Mouse (Mus musculus): ENCODE data around the gene Adamtsl3.

The Adamtsl3 gene

DNA sequence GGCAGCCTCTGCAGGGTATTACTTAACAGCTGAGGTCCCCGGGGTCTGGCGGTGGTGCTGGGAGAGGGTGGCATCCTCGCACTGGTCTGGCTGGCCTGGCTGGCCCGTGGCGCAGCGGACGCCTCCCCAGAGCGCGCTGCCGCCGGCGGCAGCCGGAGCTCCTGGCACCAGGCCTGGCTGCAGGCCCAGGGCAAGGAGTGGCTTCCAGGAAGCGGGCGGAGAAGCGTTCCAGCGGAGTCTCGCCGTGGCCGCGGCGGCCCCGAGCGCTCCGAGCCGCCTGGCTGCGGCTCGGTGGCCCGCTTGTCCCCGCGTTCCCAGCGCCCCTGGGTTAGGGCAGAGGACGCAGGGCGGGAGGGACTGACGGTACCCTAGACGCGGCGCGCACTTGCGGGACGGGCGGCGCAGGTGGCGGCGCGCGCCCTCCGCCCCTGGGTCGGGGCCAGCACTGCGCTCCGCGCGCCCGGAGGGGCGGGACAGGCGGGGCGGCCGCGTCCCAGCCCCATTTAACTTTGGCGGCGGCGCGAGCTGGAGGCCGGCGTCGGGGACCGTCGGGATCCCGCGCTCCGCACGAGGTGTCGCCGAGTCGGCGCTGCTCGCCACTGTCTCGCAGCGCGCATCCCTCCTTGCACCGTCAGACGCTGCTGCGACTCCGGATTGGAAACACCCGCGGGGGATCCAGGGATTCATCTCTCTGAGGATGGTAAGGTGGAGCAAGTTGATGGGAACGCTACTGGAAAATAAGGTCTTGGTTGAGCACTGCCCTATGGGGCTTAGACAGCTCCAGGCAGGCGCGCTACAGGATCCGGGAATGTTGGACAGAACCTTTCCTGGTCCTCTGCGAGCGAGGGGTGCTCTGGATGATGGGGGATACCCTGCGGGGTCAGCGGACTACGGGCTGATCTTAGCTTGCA, at the start of gene Adamtsl3:
TSS of gene Adamtsl3 (plus strand) at position 484 of the 911 bp plus-strand sequence.
- in situ Hi-C loops (cut with MboI, MseI), result no loop called here

DNA sequence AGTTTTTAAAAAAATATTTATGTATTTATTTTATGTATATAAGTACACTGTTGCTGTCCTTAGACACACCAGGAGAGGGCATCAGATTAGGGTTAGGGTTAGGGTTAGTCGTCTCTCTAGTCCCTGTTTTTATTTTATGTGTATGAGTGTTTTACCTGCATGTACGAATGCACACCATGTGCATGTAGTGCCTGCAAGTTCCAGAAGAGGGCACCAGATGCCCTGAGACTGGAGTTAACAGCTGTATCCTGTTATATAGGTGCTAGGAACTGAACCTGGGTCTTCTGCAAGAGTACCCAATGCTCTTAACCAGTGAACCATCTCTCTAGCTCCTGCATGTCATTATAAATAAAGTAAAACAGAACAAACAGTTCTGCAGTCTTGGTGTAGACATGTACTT, 48.3 kb upstream of the Adamtsl3 start:
- in situ Hi-C loops (cut with MboI, MseI), result no loop called here

DNA sequence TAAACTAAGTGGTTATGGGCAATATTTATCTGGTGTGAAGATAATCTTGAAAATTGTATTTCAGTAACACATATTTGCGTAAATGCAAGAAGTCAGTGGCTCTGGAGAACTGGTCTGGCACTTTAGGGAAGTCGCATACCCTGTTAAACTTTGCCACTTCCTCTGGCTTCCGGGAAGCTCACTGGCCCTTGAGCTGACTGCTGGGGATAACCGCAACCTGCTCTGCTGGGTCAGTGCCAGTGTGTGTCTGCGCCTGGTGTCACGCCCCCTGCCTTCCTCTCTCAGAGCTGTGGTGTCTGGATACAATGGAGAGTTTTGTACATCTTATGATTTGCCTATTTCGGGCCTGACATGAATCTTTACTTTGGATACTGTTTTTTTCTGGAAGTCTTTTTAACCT, 42.1 kb upstream of the Adamtsl3 start:
- in situ Hi-C loops (cut with MboI, MseI), result no loop called here

DNA sequence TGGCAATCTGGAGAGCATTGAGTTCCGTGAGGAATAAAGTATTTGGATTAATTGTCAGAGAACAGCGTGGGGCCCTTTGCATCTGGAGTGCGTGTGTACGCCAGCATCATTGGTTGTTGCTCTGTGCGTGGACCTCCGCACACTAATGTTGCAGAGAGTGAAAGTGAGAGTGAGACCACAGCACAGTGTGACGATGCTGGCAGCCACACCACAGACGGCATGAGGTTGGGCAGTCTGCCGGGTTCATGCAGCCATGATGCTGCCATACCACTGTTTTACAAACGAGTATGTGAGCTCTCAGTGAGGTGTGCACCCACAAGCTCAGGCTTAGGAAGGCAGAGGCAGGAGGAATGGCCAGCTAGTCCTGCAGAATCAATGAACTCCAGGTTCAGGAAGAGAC, 41.4 kb upstream of the Adamtsl3 start:
- in situ Hi-C loops (cut with MboI, MseI), result no loop called here

DNA sequence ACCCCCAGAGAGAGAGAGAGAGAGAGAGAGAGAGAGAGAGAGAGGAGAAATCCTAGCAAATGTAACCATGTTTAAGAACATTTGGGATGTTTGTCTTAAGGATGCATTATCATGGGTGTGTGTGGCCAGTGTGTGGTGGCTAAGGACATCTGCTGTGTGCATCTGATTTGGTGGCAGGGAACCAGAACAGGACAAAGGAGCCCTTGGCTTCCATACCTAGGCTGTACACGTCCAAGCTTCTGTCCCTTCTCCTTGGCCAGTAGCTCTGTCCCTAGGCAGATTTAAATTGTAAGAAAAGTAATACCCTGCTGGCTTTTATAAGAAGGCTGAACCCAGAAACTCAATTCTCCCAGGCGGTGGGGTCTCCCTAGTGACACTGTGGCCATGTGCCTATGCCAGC, 40.9 kb upstream of the Adamtsl3 start:
- in situ Hi-C loops (cut with MboI, MseI), result no loop called here

DNA sequence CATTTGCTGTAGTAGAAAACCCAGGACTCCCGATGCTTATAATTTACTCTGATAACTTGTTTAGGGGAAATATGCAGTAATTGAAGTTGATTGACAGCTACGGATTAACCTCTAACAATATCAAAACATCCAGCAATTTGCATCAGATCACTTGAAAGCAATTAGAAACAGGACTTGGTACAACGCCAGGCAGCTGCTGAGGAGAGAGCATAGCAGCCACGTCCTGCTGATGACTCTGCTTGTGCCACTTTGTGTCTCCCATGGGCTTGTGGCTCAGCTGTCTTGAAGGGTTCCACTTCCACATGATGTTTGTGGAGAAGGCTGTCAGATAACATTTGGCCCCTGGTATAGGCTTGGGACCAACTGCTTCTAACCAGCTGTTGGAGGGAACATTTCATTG, 27.1 kb upstream of the Adamtsl3 start:
- in situ Hi-C loops (cut with MboI, MseI), result no loop called here

DNA sequence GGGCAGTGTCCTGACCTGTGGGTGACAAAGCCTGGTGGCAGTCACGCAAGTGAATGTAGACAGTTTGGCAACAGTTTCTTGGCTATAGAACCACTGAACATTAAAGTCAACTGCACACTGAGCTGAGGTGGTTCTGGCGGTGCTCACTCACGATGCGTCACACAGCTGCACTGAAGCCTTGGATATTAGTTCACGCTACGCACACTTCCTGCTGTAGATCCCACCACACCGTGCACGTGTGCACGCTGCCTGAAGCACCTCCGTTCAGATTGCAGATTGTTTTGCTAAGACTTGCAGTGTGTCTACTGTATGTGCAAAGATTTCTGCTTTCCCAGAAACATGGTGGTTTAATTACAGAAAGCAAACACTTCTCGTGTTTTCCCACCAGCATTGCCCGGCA, 17.0 kb upstream of the Adamtsl3 start:
- in situ Hi-C loops (cut with MboI, MseI), result no loop called here

DNA sequence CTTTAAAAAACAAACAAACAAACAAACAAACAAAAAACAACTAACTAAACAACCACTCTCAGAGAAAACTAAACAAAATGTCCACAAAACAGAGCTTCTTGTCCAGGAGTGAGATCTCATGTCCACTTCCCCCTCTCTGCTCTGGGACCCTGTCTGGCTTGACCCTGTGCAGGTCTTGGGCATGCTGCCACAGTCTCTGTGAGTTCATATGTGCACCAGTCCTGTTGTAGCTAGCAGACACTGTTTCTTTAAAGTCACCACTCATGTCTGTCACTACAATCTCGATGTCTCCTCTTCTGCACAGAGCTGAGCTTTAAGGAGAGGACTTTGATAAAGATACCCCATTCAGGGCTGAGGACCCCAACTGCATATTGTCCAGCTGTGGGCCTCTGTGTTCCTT, 8.9 kb upstream of the Adamtsl3 start:
- in situ Hi-C loops (cut with MboI, MseI), result no loop called here

DNA sequence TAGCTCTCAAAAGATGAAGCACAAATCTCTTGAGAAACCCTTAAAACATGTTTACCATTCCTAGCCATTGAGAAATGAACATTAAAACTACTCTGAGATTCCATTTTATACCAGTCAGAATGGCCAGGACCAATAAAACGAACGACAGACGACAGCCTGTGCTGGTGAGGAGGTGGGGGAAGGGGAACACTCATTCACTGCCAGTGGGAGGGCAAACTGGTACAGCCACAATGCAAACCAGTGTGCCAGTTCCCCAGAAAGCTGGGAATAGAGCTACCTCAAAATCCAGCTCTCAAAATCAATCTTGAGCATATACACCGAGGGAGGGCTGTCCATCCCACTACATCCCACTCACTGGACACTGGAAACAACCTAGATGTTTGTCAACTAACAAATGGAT, 8.3 kb upstream of the Adamtsl3 start:
- in situ Hi-C loops (cut with MboI, MseI), result no loop called here

DNA sequence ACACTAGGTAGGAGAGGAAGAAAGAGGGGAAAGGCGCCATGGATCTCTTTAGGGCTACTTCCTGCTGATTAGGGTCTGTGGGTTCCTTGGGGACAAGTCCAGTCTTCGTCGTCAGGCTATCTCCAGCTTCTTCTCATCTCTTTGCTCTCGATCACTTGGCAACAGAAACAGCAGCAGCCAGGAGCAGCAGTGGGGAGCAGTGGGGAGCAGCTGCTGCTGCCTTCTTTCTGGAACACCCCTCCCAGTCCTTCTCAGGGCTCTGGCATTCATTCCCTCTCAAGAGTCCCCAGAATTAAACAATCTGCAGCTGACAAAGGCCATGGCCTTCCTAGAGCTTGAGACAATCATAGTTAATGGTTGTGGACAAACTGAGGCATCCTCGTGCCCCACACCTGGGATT, 7.6 kb upstream of the Adamtsl3 start:
- in situ Hi-C loops (cut with MboI, MseI), result no loop called here

DNA sequence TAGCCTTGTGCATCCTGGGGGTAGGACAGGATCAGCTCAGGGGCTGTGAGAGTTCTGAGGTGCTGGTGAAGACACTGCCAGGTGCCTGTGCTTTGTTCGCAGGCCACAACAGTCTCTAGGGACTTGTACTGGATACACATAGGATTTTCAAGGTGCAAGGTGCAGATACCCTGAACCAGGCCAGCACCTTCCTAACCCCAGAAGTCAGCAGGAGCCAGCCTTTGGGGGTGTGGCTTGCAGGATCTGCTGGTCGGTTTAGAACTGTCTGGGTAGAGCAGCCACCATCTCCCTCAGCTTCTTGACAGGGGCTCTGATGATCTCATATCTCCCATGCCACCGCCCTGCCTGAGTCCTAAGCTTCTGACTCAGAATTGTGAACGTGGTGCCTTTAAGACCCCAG, 5.7 kb upstream of the Adamtsl3 start:
- in situ Hi-C loops (cut with MboI, MseI), result no loop called here

DNA sequence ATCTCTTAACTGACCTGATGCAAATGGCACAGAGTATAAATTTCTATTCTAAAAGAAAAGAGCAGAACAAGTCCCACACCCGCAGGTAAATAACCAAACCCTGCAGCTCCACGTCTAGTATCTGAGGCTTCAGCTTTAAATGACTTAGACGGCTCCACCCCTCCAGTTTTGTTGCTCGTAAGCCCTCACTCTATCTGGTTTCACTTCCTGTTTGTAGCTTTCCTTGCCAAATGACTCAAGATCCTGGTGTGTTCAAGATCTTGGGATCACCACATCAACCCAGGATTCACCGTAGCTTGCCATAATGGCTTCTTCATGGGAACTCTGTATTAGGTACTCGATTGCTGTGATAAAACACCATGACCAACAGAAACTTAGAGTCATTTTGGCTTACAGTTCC, 4.6 kb upstream of the Adamtsl3 start:
- in situ Hi-C loops (cut with MboI, MseI), result no loop called here

DNA sequence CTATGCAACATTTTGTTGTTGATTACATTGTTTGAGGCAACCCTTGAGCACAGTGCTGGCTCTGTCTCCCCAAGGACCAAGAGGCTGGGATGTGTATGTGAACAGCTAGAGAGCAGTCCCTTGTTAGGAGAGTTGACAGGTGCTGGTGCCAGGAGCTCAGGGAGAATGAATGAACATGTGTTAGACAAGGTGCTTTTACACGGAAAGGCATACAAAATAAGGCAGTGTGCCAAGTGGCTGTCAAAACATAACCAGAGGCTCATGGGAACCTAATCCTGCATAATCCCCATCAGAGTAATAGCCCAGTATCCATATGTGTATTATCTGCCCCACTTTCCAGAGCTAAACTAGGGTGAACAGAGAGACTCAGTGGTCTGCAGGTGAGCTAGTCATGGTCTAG, 1.5 kb upstream of the Adamtsl3 start:
- in situ Hi-C loops (cut with MboI, MseI), result no loop called here

DNA sequence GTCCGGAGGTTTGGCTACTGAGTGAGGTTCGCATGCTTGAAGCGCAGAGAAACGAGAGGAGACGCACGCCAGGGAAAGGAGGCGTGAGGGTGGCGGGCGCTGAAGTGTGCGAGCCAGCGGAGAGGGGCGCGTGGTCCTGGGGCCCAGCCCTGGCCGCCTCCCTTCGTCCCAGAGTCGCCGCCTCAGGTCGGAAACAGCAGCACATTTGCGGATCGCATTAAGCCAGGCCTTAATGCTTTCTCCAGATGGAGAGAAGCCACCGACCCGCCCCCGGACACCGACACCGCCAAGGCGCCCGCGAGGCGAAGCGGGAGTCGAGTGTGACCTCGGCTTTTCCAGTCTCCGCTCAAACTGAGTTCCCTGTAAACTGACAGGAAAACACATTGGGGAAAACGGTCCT, 638 bp downstream of the Adamtsl3 start:
- in situ Hi-C loops (cut with MboI, MseI), result no loop called here

DNA sequence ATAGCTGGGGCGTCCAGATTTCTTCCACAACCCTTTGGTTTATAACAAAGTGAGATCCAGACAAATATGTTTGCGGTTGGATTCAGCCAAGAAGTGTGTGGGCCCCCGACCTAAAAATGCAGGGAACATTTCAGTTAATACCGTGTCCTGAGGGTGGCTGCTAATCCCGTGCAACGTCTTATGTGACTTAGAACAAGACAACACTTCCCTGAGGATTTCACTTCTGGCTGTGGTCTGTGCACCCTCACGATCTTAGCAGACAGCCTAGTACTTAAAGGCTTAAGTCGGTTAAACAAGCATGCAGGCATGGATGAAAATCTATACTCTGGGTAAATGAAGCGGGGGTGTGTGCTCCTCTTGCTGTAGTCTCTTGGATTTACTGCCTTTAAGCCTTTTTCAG, 2.6 kb downstream of the Adamtsl3 start:
- in situ Hi-C loops (cut with MboI, MseI), result no loop called here

DNA sequence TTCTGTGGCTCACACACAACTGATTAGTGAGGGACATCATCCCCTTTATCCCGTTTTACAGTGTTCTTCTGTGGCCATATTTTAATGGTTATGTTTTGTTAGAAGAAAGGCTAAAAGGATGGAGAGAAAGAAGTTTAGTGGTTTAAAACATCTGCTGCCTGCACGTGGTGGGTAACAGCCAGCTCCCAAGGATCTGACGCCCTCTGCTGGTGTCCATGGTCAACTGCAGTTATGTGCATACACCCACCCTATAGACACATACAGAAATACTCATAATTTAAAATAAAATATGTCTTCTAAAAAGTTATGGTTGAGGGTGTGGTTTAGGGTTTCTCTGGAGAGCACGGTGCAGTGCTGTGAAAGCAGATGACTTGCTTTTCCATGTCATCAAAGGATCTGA, 3.0 kb downstream of the Adamtsl3 start:
- in situ Hi-C loops (cut with MboI, MseI), result no loop called here

DNA sequence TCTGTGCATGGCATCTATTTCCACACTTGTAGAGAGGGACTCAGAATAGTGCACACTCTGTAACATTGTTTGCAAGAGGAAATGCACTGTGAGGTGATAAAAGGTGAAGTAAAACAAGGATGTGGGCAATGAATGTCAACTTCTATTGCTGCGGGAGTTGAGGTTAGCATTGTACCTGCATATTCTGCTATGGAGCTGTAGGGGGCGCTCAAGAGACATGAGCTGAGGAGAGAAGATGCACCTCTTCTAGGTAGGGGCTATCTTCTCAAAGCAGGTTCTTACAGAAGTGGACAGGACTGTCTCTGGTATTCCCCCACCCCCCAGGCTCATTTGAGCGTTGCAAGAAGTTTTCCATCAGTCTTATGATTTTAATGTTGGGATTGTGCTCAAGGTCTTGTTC, 3.7 kb downstream of the Adamtsl3 start:
- in situ Hi-C loops (cut with MboI, MseI), result no loop called here

DNA sequence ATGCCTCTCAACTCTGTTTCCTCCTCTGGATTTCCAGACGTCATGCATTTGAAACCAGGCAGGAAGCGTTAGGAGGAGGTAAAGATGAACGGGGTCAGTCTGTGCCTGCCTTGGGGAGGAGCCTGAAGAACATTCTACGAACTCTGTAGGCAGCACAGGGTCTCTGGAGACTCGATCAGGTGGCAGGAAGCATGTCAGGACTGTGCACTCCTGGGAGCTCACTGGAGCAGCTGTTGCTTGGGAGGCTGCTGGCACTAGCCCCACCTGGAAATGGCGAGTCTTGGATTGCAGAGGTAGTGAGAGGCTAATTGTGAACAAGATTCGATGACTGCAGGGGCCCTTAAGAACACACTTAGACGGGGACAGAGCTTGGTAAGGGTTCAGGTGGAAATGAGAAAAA, 6.0 kb downstream of the Adamtsl3 start:
- in situ Hi-C loops (cut with MboI, MseI), result no loop called here

DNA sequence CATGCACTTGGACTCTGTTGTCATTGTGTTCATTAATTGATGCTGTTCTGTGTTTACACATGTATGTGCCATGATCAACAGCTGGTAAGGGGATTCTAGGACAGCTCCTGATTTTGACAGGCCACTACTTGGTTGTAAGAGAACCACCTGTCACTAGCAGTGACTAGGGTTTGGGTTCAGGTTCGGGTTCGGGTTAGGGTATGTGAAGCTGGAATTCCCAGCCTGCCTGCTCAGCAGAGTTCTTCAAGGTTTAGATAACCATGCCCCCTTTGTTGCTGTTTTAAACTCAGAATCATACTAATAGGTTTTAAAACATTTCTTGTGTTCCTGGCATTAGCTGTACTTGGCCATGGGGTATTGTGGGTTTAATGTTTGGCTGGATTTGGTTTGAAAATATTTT, 11.2 kb downstream of the Adamtsl3 start:
- in situ Hi-C loops (cut with MboI, MseI), result no loop called here

DNA sequence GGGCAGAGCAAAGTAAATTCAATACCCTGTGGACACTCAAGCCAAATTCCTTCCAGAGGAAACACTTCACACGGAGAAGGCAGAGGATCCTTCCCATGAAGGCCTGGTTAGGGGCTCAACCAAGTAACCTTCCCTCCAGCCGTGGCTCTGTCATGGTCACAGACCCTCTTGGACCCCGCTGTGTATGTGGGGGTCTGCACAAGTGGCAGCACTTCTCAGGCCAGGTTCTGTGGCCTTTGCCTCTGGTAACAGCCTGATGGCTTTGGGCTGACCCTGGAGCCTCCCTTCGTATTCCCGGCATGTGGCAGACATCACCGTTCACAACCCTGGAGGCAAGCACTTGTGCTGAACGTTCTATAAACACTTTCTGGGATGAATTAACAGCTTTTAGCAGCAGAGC, 14.3 kb downstream of the Adamtsl3 start:
- in situ Hi-C loops (cut with MboI, MseI), result no loop called here

DNA sequence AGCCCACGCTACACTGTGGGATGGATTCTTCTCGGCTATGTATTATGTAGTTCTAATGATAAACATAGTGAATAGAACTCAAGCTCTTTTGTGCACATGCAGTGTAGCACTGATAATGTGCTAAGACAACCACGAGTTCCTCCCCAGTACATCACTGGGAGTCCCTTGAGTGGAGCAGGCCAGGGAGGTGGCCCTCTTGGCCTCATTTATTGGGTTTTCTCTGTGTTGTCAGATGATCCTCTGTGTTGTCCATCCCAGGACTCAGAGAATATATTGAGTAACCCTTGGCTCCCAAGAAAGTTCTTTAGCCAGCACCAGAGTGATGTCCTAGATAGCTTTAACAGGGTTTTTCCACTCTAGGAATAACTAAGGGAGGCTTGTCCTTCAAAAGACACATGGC, 14.9 kb downstream of the Adamtsl3 start:
- in situ Hi-C loops (cut with MboI, MseI), result no loop called here

DNA sequence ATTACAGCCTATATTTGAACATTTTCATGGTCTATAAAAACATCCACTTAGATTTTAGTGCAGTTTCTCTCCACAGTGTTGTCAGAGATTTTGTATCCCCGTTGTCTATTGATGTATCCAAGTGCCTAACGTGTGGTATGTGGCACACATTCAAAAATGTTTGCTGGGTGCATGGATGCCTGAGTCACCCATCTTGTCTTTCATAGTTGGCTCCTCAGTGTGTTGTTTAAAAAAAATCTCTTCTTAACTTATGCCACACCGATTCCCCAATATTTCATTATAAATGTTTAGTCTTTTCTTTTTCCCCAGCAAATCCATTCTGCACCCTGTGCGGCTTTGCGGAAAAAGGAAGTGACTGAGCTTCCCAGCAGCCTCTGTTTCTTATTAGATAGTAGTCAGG, 23.7 kb downstream of the Adamtsl3 start:
- in situ Hi-C loops (cut with MboI, MseI), result no loop called here

DNA sequence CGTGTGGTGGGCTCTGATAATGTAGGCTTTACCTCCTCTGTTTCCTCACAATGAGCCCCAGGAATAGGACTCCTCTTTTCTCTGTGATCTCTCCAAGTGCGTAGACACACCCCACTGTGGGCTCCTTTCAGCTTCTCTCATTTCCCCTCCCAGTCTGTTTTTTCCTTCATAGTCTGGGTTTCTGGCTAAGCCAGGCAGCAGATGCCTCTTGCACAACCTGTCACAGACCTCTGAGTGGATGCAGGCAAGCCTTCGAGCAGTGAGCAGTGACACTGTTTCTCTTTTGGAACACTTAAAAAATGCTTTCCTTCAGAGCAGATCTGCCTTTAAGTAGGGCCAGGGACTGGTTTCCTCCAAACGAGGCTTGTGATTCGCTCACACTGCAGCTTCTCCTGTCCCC, 24.2 kb downstream of the Adamtsl3 start:
- in situ Hi-C loops (cut with MboI, MseI), result loop anchor here in 1 of 2 experiments (10.0 kb wide), 1 partner anchor 1365 kb away; the partner anchor contains the start of gene Zfp592

DNA sequence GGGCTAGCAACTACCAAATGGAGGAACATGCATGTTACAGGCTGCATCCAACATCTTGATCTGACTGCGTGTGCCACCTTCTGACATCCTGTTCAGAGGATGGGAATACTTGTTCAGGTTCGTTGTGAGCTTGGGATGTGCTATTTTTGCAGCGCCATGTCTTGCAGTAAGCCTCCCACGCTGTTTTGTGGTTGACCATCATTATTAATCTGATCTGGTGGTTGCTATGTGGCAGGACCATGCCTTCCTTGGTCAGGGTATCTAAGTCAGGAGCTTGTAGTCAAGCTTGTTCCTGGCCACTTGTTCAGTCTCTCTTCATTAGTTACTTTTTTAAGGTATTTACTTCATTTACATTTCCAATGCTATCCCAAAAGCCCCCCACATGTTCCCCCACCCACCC, 24.7 kb downstream of the Adamtsl3 start:
- in situ Hi-C loops (cut with MboI, MseI), result loop anchor here in 1 of 2 experiments (10.0 kb wide), 1 partner anchor 1365 kb away; the partner anchor contains the start of gene Zfp592
